Mouse (Mus musculus): Measurements from ENCODE around the gene Itpr2. TPM values are rescaled to one million over a fixed set of nuclear protein-coding genes. Genes with fewer than 3 reads are reported as not detected.

Gene Itpr2
- polyA plus RNA-seq, 1 experiment = 22.5 TPM

GRCm38 (mm10) chr6:146322555-146322954, 179.5 kb downstream of the Itpr2 start:
- no peaks in the 10 kb centered on the region for H3K4me1 ChIP-seq (ENCODE audit: control insufficient read depth, insufficient read depth, low read length)
- H3K27ac ChIP-seq (ENCODE audit: control insufficient read depth, insufficient read depth, low read depth, low read length, poor library complexity) = no peak overlapping the region
- 89% methylated on average over 7 of the region's 7 CpGs for WGBS
- no peak overlapping the region for H3K4me3 ChIP-seq (replicated peaks; ENCODE audit: control insufficient read depth, low read depth, low read length)
- TF ChIP-seq POLR2A (IDR thresholded peaks at IDR 0.05; ENCODE audit: borderline replicate concordance, control insufficient read depth, low read depth, low read length) (no peak), CTCF (IDR thresholded peaks at IDR 0.05; ENCODE audit: control insufficient read depth, insufficient read depth, low read length) (no peak)

GRCm38 (mm10) chr6:146321951-146322350, 180.1 kb downstream of the Itpr2 start:
- TF ChIP-seq POLR2A (IDR thresholded peaks at IDR 0.05; ENCODE audit: borderline replicate concordance, control insufficient read depth, low read depth, low read length) (no peak), CTCF (IDR thresholded peaks at IDR 0.05; ENCODE audit: control insufficient read depth, insufficient read depth, low read length) (no peak)
- H3K27ac ChIP-seq (ENCODE audit: control insufficient read depth, insufficient read depth, low read depth, low read length, poor library complexity) = no peak overlapping the region
- no peak overlapping the region for H3K4me3 ChIP-seq (replicated peaks; ENCODE audit: control insufficient read depth, low read depth, low read length)
- no peaks in the 10 kb centered on the region for H3K4me1 ChIP-seq (ENCODE audit: control insufficient read depth, insufficient read depth, low read length)
- 79% methylated on average over 4 of the region's 4 CpGs for WGBS

- Histone ChIP-seq H3K4me1 (ENCODE audit: control insufficient read depth, insufficient read depth, low read length) (peaks cover 1% of the 10 kb centered on the region), H3K27ac (ENCODE audit: control insufficient read depth, insufficient read depth, low read depth, low read length, poor library complexity) (no peak overlapping the region), H3K4me3 (replicated peaks; ENCODE audit: control insufficient read depth, low read depth, low read length) (no peak overlapping the region)
- no peak for TF ChIP-seq CTCF (IDR thresholded peaks at IDR 0.05; ENCODE audit: control insufficient read depth, insufficient read depth, low read length)
- no peak for TF ChIP-seq POLR2A (IDR thresholded peaks at IDR 0.05; ENCODE audit: borderline replicate concordance, control insufficient read depth, low read depth, low read length)
- 65% methylated on average over 6 of the region's 6 CpGs for WGBS
These were observed 185.6 kb downstream of the Itpr2 start for GRCm38 (mm10) chr6:146316415-146316814.

- Histone ChIP-seq H3K27ac (ENCODE audit: control insufficient read depth, insufficient read depth, low read depth, low read length, poor library complexity) (no peak overlapping the region), H3K4me3 (replicated peaks; ENCODE audit: control insufficient read depth, low read depth, low read length) (no peak overlapping the region), H3K4me1 (ENCODE audit: control insufficient read depth, insufficient read depth, low read length) (peaks cover 1% of the 10 kb centered on the region)
- 88% methylated on average over 8 of the region's 8 CpGs for WGBS
- no peak for TF ChIP-seq POLR2A (IDR thresholded peaks at IDR 0.05; ENCODE audit: borderline replicate concordance, control insufficient read depth, low read depth, low read length)
- no peak for TF ChIP-seq CTCF (IDR thresholded peaks at IDR 0.05; ENCODE audit: control insufficient read depth, insufficient read depth, low read length)
These were observed 186.9 kb downstream of the Itpr2 start for GRCm38 (mm10) chr6:146315153-146315552.

- Histone ChIP-seq H3K4me1 (ENCODE audit: control insufficient read depth, insufficient read depth, low read length) (peaks cover 1% of the 10 kb centered on the region), H3K4me3 (replicated peaks; ENCODE audit: control insufficient read depth, low read depth, low read length) (no peak overlapping the region), H3K27ac (ENCODE audit: control insufficient read depth, insufficient read depth, low read depth, low read length, poor library complexity) (no peak overlapping the region)
- 56% methylated on average over 5 of the region's 5 CpGs for WGBS
- TF ChIP-seq POLR2A (IDR thresholded peaks at IDR 0.05; ENCODE audit: borderline replicate concordance, control insufficient read depth, low read depth, low read length) (no peak), CTCF (IDR thresholded peaks at IDR 0.05; ENCODE audit: control insufficient read depth, insufficient read depth, low read length) (no peak)
These were observed 187.7 kb downstream of the Itpr2 start for GRCm38 (mm10) chr6:146314304-146314703.

GRCm38 (mm10) chr6:146313396-146313795, 188.6 kb downstream of the Itpr2 start:
- TF ChIP-seq POLR2A (IDR thresholded peaks at IDR 0.05; ENCODE audit: borderline replicate concordance, control insufficient read depth, low read depth, low read length) (no peak), CTCF (IDR thresholded peaks at IDR 0.05; ENCODE audit: control insufficient read depth, insufficient read depth, low read length) (no peak)
- no peak overlapping the region for H3K4me3 ChIP-seq (replicated peaks; ENCODE audit: control insufficient read depth, low read depth, low read length)
- no peak overlapping the region for H3K27ac ChIP-seq (ENCODE audit: control insufficient read depth, insufficient read depth, low read depth, low read length, poor library complexity)
- H3K4me1 ChIP-seq (ENCODE audit: control insufficient read depth, insufficient read depth, low read length) = peaks cover 1% of the 10 kb centered on the region
- 61% methylated on average over 4 of the region's 4 CpGs for WGBS

GRCm38 (mm10) chr6:146310210-146310609, 191.8 kb downstream of the Itpr2 start:
- Histone ChIP-seq H3K4me3 (replicated peaks; ENCODE audit: control insufficient read depth, low read depth, low read length) (no peak overlapping the region), H3K4me1 (ENCODE audit: control insufficient read depth, insufficient read depth, low read length) (no peaks in the 10 kb centered on the region; the same call in 1 of the 2 replicates), H3K27ac (ENCODE audit: control insufficient read depth, insufficient read depth, low read depth, low read length, poor library complexity) (no peak overlapping the region)
- 85% methylated on average over 2 of the region's 2 CpGs for WGBS
- TF ChIP-seq POLR2A (IDR thresholded peaks at IDR 0.05; ENCODE audit: borderline replicate concordance, control insufficient read depth, low read depth, low read length) = no peak
- TF ChIP-seq CTCF (IDR thresholded peaks at IDR 0.05; ENCODE audit: control insufficient read depth, insufficient read depth, low read length) = no peak

GRCm38 (mm10) chr6:146309335-146309734, 192.7 kb downstream of the Itpr2 start:
- 81% methylated on average over 1 of the region's 1 CpGs for WGBS
- no peak overlapping the region for H3K4me3 ChIP-seq (replicated peaks; ENCODE audit: control insufficient read depth, low read depth, low read length)
- no peak for TF ChIP-seq CTCF (IDR thresholded peaks at IDR 0.05; ENCODE audit: control insufficient read depth, insufficient read depth, low read length)
- no peak for TF ChIP-seq POLR2A (IDR thresholded peaks at IDR 0.05; ENCODE audit: borderline replicate concordance, control insufficient read depth, low read depth, low read length)
- H3K27ac ChIP-seq (ENCODE audit: control insufficient read depth, insufficient read depth, low read depth, low read length, poor library complexity) = no peak overlapping the region
- no peaks in the 10 kb centered on the region; the same call in 1 of the 2 replicates for H3K4me1 ChIP-seq (ENCODE audit: control insufficient read depth, insufficient read depth, low read length)

- 10% methylated on average over 3 of the region's 3 CpGs for WGBS
- no peak for TF ChIP-seq CTCF (IDR thresholded peaks at IDR 0.05; ENCODE audit: control insufficient read depth, insufficient read depth, low read length)
- no peaks in the 10 kb centered on the region for H3K4me1 ChIP-seq (ENCODE audit: control insufficient read depth, insufficient read depth, low read length)
- H3K4me3 ChIP-seq (replicated peaks; ENCODE audit: control insufficient read depth, low read depth, low read length) = no peak overlapping the region
- H3K27ac ChIP-seq (ENCODE audit: control insufficient read depth, insufficient read depth, low read depth, low read length, poor library complexity) = no peak overlapping the region
These were observed 196.0 kb downstream of the Itpr2 start for GRCm38 (mm10) chr6:146305995-146306394.

Data from bone marrow, adult 2 months (tissue).